18 mouse cellular contexts compared by ENCODE assay signal in genomic region chr13:45406703-45407102, GRCm38 (mm10). TPM values are rescaled to one million over a fixed set of nuclear protein-coding genes. Genes with fewer than 3 reads are reported as not detected.
DNase-seq lines count a peak whose midpoint lies in the region; ATAC-seq lines count a peak whose summit lies in the region.
"Had no signal": no experiment of that assay in that cellular context is flagged by ENCODE, and none has a peak within 500 bp of the region (broad histone marks: within the 10 kb centered on the region; RNA-seq: fewer than 3 reads in every experiment).

No protein-coding gene starts in this region.

- no peak for ATAC-seq in erythroblast, adult 5-6 weeks (replicated peaks; ENCODE audit: low FRiP score, poor library complexity, severe bottlenecking)
- no peak for ATAC-seq in limb, embryonic 15.5 days (ENCODE audit: insufficient number of reproducible peaks, low FRiP score, low TSS enrichment, low read depth)
- peak; percentile 57 for ATAC-seq in liver, embryonic 12.5 days
- peak; percentile 47 for ATAC-seq in megakaryocyte-erythroid progenitor cell, adult 5-6 weeks (replicated peaks; ENCODE audit: low FRiP score, low TSS enrichment, poor library complexity, severe bottlenecking)
- ATAC-seq: forebrain, embryonic 15.5 days; inflammation-experienced regulatory T-cells, adult 6 months; midbrain, embryonic 15.5 days had no signal

- WGBS in limb, embryonic 15.5 days, result 70% methylated on average over 6 of the region's 6 CpGs
- WGBS in limb, embryonic 10.5 days, result 74% methylated on average over 6 of the region's 6 CpGs
- 20% methylated on average over 6 of the region's 6 CpGs for WGBS in liver, embryonic 12.5 days (ENCODE audit: insufficient replicate concordance)

- H3K27ac ChIP-seq in limb, embryonic 15.5 days, result 0 out of 2 replicates have a peak overlapping the region, but pooled peaks have one; percentile 11
- H3K27ac ChIP-seq in limb, embryonic 10.5 days, result no peak overlapping the region
- peak overlapping the region; percentile 97 for H3K27ac ChIP-seq in liver, embryonic 12.5 days
- H3K27ac ChIP-seq: forebrain, embryonic 15.5 days; hindbrain, embryonic 13.5 days; midbrain, embryonic 15.5 days had no signal

- H3K4me2 ChIP-seq in limb, embryonic 15.5 days, result no peak overlapping the region
- H3K4me2 ChIP-seq in liver, embryonic 12.5 days, result peak overlapping the region; percentile 64
- H3K4me2 ChIP-seq: forebrain, embryonic 15.5 days; hindbrain, embryonic 13.5 days; midbrain, embryonic 15.5 days had no signal

- H3K9ac ChIP-seq in limb, embryonic 15.5 days, result no peak overlapping the region
- no peak overlapping the region for H3K9ac ChIP-seq in liver, embryonic 12.5 days
- H3K9ac ChIP-seq: forebrain, embryonic 15.5 days; hindbrain, embryonic 13.5 days; midbrain, embryonic 15.5 days had no signal

- no peak for DNase-seq in limb, embryonic 10.5 days (ENCODE audit: low spot score)
- DNase-seq in frontal cortex, adult 2 months (ENCODE audit: extremely low spot score in 1 of 2, low spot score in 1 of 2), result no peak
- DNase-seq in retina, embryonic 14.5 days (ENCODE audit: low spot score), result no peak
- DNase-seq: cerebellum, adult 9-10 months; kidney, adult 2 months; kidney, postnatal 25 days; lung, postnatal 10 days had no signal

- H3K27me3 ChIP-seq in erythroblast, embryonic 14.5 days (ENCODE audit: control insufficient read depth), result peaks cover 4% of the 10 kb centered on the region; the same call in 1 of the 2 replicates
- H3K27me3 ChIP-seq in limb, embryonic 15.5 days, result no peaks in the 10 kb centered on the region
- no peaks in the 10 kb centered on the region for H3K27me3 ChIP-seq in limb, embryonic 10.5 days (ENCODE audit: low read depth, poor library complexity, severe bottlenecking)
- H3K27me3 ChIP-seq in liver, embryonic 12.5 days (replicated peaks), result peaks cover 3% of the 10 kb centered on the region; the same call in 1 of the 2 replicates
- H3K27me3 ChIP-seq: forebrain, embryonic 15.5 days; megakaryocyte, embryonic 14.5 days; midbrain, embryonic 15.5 days had no signal

- H3K4me3 ChIP-seq in erythroblast, embryonic 14.5 days (replicated peaks), result peak overlapping the region; percentile 15
- H3K4me3 ChIP-seq in limb, embryonic 15.5 days, result no peak overlapping the region
- no peak overlapping the region for H3K4me3 ChIP-seq in limb, embryonic 10.5 days
- no peak overlapping the region for H3K4me3 ChIP-seq in liver, embryonic 12.5 days
- H3K4me3 ChIP-seq: forebrain, embryonic 15.5 days; hindbrain, embryonic 13.5 days; megakaryocyte, embryonic 14.5 days; midbrain, embryonic 15.5 days; myocyte had no signal

- peaks cover 3% of the 10 kb centered on the region for H3K9me3 ChIP-seq in erythroblast, embryonic 14.5 days (ENCODE audit: control insufficient read depth, low read length)
- no peaks in the 10 kb centered on the region for H3K9me3 ChIP-seq in limb, embryonic 15.5 days
- no peaks in the 10 kb centered on the region for H3K9me3 ChIP-seq in limb, embryonic 10.5 days (replicated peaks)
- H3K9me3 ChIP-seq in liver, embryonic 12.5 days (replicated peaks), result no peaks in the 10 kb centered on the region
- H3K9me3 ChIP-seq: forebrain, embryonic 15.5 days; hindbrain, embryonic 13.5 days; megakaryocyte, embryonic 14.5 days; midbrain, embryonic 15.5 days had no signal

- H3K4me1 ChIP-seq in erythroblast, embryonic 14.5 days (ENCODE audit: control insufficient read depth), result peaks cover 72% of the 10 kb centered on the region
- H3K4me1 ChIP-seq in limb, embryonic 15.5 days, result peaks cover 14% of the 10 kb centered on the region
- H3K4me1 ChIP-seq in limb, embryonic 10.5 days, result peaks cover 16% of the 10 kb centered on the region
- H3K4me1 ChIP-seq in liver, embryonic 12.5 days, result peaks cover 63% of the 10 kb centered on the region
- H3K4me1 ChIP-seq: forebrain, embryonic 15.5 days had no signal

- peaks cover 98% of the 10 kb centered on the region for H3K36me3 ChIP-seq in erythroblast, embryonic 14.5 days (ENCODE audit: control insufficient read depth)
- H3K36me3 ChIP-seq in limb, embryonic 15.5 days, result peaks cover 76% of the 10 kb centered on the region
- peaks cover 85% of the 10 kb centered on the region for H3K36me3 ChIP-seq in limb, embryonic 10.5 days
- peaks cover 82% of the 10 kb centered on the region for H3K36me3 ChIP-seq in liver, embryonic 12.5 days

RNA-seq across cellular contexts. Expression of gene Mylip, which starts 17.2 kb away (rescaled TPM):
- polyA plus RNA-seq in erythroblast, embryonic 14.5 days (2012), result 2.4 and 2.6 TPM in 2 replicates
- 54.2 and 75.7 TPM in 2 replicates for total RNA-seq in erythroblast, adult 5-6 weeks (2015; ENCODE audit: low replicate concordance)
- 74.8 and 85.5 TPM in 2 replicates for total RNA-seq in erythroblast, adult 5-6 weeks (2017; ENCODE audit: low replicate concordance)
- 27.4 and 28.2 TPM in 2 replicates for polyA plus RNA-seq in limb, embryonic 15.5 days (2015; fragmentation: Nextera tagmentation; extraction: Ambion mirVana)
- polyA plus RNA-seq in limb, embryonic 10.5 days (2016; fragmentation: Nextera tagmentation; extraction: Ambion mirVana), result 10.0 and 17.1 TPM in 2 replicates
- 7.0 and 7.6 TPM in 2 replicates for polyA plus RNA-seq in liver, embryonic 12.5 days (2016; fragmentation: Nextera tagmentation; extraction: Ambion mirVana)
- total RNA-seq in megakaryocyte-erythroid progenitor cell, adult 5-6 weeks (2014; fragmentation: Nextera tagmentation), result 7.4 and 9.0 TPM in 2 replicates
- 7.8 and 8.0 TPM in 2 replicates for total RNA-seq in megakaryocyte-erythroid progenitor cell, adult 5-6 weeks (2017)
- polyA plus RNA-seq in frontal cortex, adult 2 months (2012; rRNA removed), result 13.3 and 15.3 TPM in 2 replicates

Comparison
In these comparisons a context has a peak if more than half of its experiments do, and no peak if none do; other contexts are left out.
1. ATAC-seq: peak in liver, embryonic 12.5 days (single experiment) and megakaryocyte-erythroid progenitor cell, adult 5-6 weeks (single experiment); none in erythroblast, adult 5-6 weeks (single experiment) and limb, embryonic 15.5 days (single experiment).